Mouse (Mus musculus): ENCODE data around the gene Adam1a.

- TF ChIP-seq CTCF (IDR thresholded peaks at IDR 0.05; ENCODE audit: low read depth, low read length) (no peak), GATA2 (IDR thresholded peaks at IDR 0.05; ENCODE audit: borderline replicate concordance, low read depth, low read length) (no peak), POLR2AphosphoS5 (IDR thresholded peaks at IDR 0.05; ENCODE audit: insufficient replicate concordance, low read depth, low read length) (no peak), GATA1 (IDR thresholded peaks at IDR 0.05; ENCODE audit: borderline replicate concordance, low read length) (no peak), TAL1 (conservative IDR thresholded peaks at IDR 0.05; ENCODE audit: low read depth, low read length) (no peak)
Observed at GRCm38 (mm10) chr5:121535116-121535515, 10.2 kb downstream of the Adam1a start.

All from G1E (cell line).